Mouse (Mus musculus) kidney, adult 2 months (tissue): ENCODE results near the gene Ambra1. TPM values are rescaled to one million over a fixed set of nuclear protein-coding genes. Genes with fewer than 3 reads are reported as not detected.

ENCODE experiments used
- DNase-seq: peaks from one replicate; pipeline ENCODE4 v3.0.0; 2021
- H3K27ac ChIP-seq: fragments of 200-500 bp; 2 replicates; pipeline ENCODE4 v1.5.1; 2012; ENCODE audit warnings: low read depth, low read length, control low read depth, inconsistent platforms; ENCODE audit not compliant: insufficient read depth
- H3K27me3 ChIP-seq: fragments of 200-500 bp; replicated peaks from 2 replicates; pipeline ENCODE4 v1.6.1; 2012; ENCODE audit warnings: mild to moderate bottlenecking, moderate library complexity, low read length, inconsistent platforms; ENCODE audit not compliant: control insufficient read depth, insufficient read depth
- H3K36me3 ChIP-seq: fragments of 200-500 bp; 2 replicates; pipeline ENCODE4 v1.6.1; 2012; ENCODE audit warnings: mild to moderate bottlenecking, moderate library complexity, low read length, inconsistent platforms; ENCODE audit not compliant: control insufficient read depth, insufficient read depth
- H3K4me1 ChIP-seq: fragments of 200-500 bp; 2 replicates; pipeline ENCODE4 v1.6.1; 2011; ENCODE audit warnings: low read length; ENCODE audit not compliant: control insufficient read depth, insufficient read depth
- H3K4me3 ChIP-seq: fragments of 200-500 bp; 2 replicates; pipeline ENCODE4 v1.5.1; 2011; ENCODE audit warnings: mild to moderate bottlenecking, low read depth, low read length, control low read depth; ENCODE audit not compliant: insufficient read depth
- CTCF ChIP-seq: fragments of 200-500 bp; conservative IDR thresholded peaks from 2 replicates; pipeline ENCODE4 v1.5.1; 2011; ENCODE audit warnings: low read depth, mild to moderate bottlenecking, control low read depth, low read length, moderate library complexity, mixed read lengths; ENCODE audit not compliant: insufficient read depth, insufficient read length
- POLR2A ChIP-seq: fragments of 200-500 bp; IDR thresholded peaks from one replicate; pipeline ENCODE4 v1.6.1; 2011; ENCODE audit warnings: low read depth, low read length, control low read depth
- WGBS: fragments of 180-500 bp; shearing (Covaris S2); methylation state at CpG from one replicate; pipeline ENCODE4 v1.1.7; 2018; 5-methylcytosine and 5-hydroxymethylcytosine counted together
- polyA plus RNA-seq: library from polyadenylated mRNA; depleted of rRNA; stranded (reverse); fragments of >200 nt; gene quantifications from 2 replicates; pipeline ENCODE4 v1.2.3, GENCODE M21; 2012

Gene Ambra1
- polyA plus RNA-seq, 1 experiment: 34.5 TPM

GRCm38 (mm10) chr2:91925442-91925841 lies 195.5 kb downstream of the Ambra1 start:
- H3K36me3 ChIP-seq: no peaks in the 10 kb centered on the region
- no peak overlapping the region for H3K27ac ChIP-seq
- no peak for DNase-seq
- H3K4me1 ChIP-seq: peaks cover 8% of the 10 kb centered on the region; the same call in 1 of the 2 replicates
- 88% methylated on average over 15 of the region's 15 CpGs for WGBS
- H3K4me3 ChIP-seq: no peak overlapping the region
- TF ChIP-seq POLR2A: no peak
- TF ChIP-seq CTCF: no peak
- peaks cover 4% of the 10 kb centered on the region; the same call in 1 of the 2 replicates for H3K27me3 ChIP-seq

- DNase-seq: no peak
- Histone ChIP-seq H3K4me3 (no peak within 1 kb of the TSS), H3K27me3 (peaks cover 4% of the 10 kb centered on the region; the same call in 1 of the 2 replicates), H3K36me3 (no peaks in the 10 kb centered on the region), H3K27ac (no peak within 1 kb of the TSS), H3K4me1 (peaks cover 8% of the 10 kb centered on the region; the same call in 1 of the 2 replicates)
- WGBS: 70% methylated on average over 3 of the region's 3 CpGs
- TF ChIP-seq POLR2A (no peak), CTCF (no peak)
Measured at GRCm38 (mm10) chr2:91926949-91927348, 197.0 kb downstream of the Ambra1 start, which contains the start of gene Chrm4. TSS of gene Chrm4 (plus strand) at chr2:91927249.

GRCm38 (mm10) chr2:91927826-91928533 lies 198.0 kb downstream of the Ambra1 start:
- Histone ChIP-seq H3K27me3 (no peaks in the 10 kb centered on the region), H3K27ac (no peak overlapping the region), H3K4me1 (peaks cover 8% of the 10 kb centered on the region; the same call in 1 of the 2 replicates), H3K4me3 (no peak overlapping the region), H3K36me3 (no peaks in the 10 kb centered on the region)
- WGBS: 50% methylated on average over 34 of the region's 34 CpGs
- TF ChIP-seq POLR2A (no peak), CTCF (peak; percentile 54)
- peak; percentile 79 for DNase-seq

GRCm38 (mm10) chr2:91928534-91929350 lies 198.8 kb downstream of the Ambra1 start:
- WGBS: 82% methylated on average over 23 of the region's 23 CpGs
- DNase-seq: no peak
- Histone ChIP-seq H3K27me3 (no peaks in the 10 kb centered on the region), H3K4me3 (no peak overlapping the region), H3K27ac (no peak overlapping the region), H3K36me3 (no peaks in the 10 kb centered on the region), H3K4me1 (peaks cover 8% of the 10 kb centered on the region; the same call in 1 of the 2 replicates)
- TF ChIP-seq POLR2A: no peak
- TF ChIP-seq CTCF: no peak

- H3K4me1 ChIP-seq: peaks cover 8% of the 10 kb centered on the region; the same call in 1 of the 2 replicates
- no peaks in the 10 kb centered on the region for H3K27me3 ChIP-seq
- no peaks in the 10 kb centered on the region for H3K36me3 ChIP-seq
- TF ChIP-seq CTCF (no peak), POLR2A (no peak)
- WGBS: 77% methylated on average over 3 of the region's 3 CpGs
- no peak overlapping the region for H3K4me3 ChIP-seq
- DNase-seq: no peak
- no peak overlapping the region for H3K27ac ChIP-seq
Measured at GRCm38 (mm10) chr2:91929455-91929854, 199.5 kb downstream of the Ambra1 start.

GRCm38 (mm10) chr2:91929936-91930335 lies 200.0 kb downstream of the Ambra1 start:
- Histone ChIP-seq H3K27ac (no peak overlapping the region), H3K36me3 (no peaks in the 10 kb centered on the region), H3K27me3 (no peaks in the 10 kb centered on the region), H3K4me3 (no peak overlapping the region), H3K4me1 (peaks cover 8% of the 10 kb centered on the region; the same call in 1 of the 2 replicates)
- 21% methylated on average over 12 of the region's 12 CpGs for WGBS
- TF ChIP-seq POLR2A (no peak), CTCF (peak; percentile 75)
- DNase-seq: peak; percentile 71
